Mouse (Mus musculus) heart, adult 2 months (tissue): ENCODE data around the gene Adgrf5.

Source experiments
- CTCF ChIP-seq: fragments of 200-600 bp; IDR thresholded peaks from 2 replicates; pipeline ENCODE4 v1.8.1; 2022; ENCODE audit warnings: antibody characterized with exemption, mild to moderate bottlenecking, moderate library complexity
- EP300 ChIP-seq: fragments of 200-500 bp; IDR thresholded peaks from 2 replicates; pipeline ENCODE4 v1.6.1; 2011; ENCODE audit warnings: low read depth, low read length, control low read depth; ENCODE audit not compliant: insufficient read depth
- POLR2A ChIP-seq: fragments of 200-500 bp; IDR thresholded peaks from 2 replicates; pipeline ENCODE4 v1.6.1; 2011; ENCODE audit warnings: mild to moderate bottlenecking, low read depth, low read length, control low read depth; ENCODE audit not compliant: insufficient read depth

- TF ChIP-seq EP300 = no peak
- no peak for TF ChIP-seq CTCF
- no peak for TF ChIP-seq POLR2A
Measured at GRCm38 (mm10) chr17:43434485-43434884, 74.2 kb downstream of the Adgrf5 start.
